Mouse (Mus musculus) heart, postnatal 0 days (tissue): ENCODE measurements at regions not wholly inside any gene's neighbourhood (a gene's known extent, or its start where the extent isn't known, plus 50 kb on each side); places are given as distances from the start of the nearest gene placed in this dataset.

Source experiments
- CTCF ChIP-seq: IDR thresholded peaks from 2 replicates; pipeline ENCODE4 v1.5.1; 2016; ENCODE audit warnings: antibody characterized with exemption, control low read depth, low read depth
- EP300 ChIP-seq: IDR thresholded peaks from 2 replicates; pipeline ENCODE4 v1.6.1; 2016; ENCODE audit warnings: antibody characterized with exemption, low read depth

GRCm38 (mm10) chr6:120596717-120597116, 65.6 kb upstream of the Hdhd5 start:
- no peak for TF ChIP-seq CTCF
- no peak for TF ChIP-seq EP300
